Mouse (Mus musculus): Measurements from ENCODE around the gene Pde4dip. TPM values are rescaled to one million over a fixed set of nuclear protein-coding genes. Genes with fewer than 3 reads are reported as not detected.

The Pde4dip gene
- polyA plus RNA-seq, 1 experiment from 2014 or later = 23.3 TPM

- no peak overlapping the region for H3K4me3 ChIP-seq (ENCODE audit: low read depth, low read length)
- H3K36me3 ChIP-seq (ENCODE audit: control insufficient read depth, insufficient read depth, low read length) = no peaks in the 10 kb centered on the region
- no peak overlapping the region for H3K9ac ChIP-seq (ENCODE audit: low read length)
- H3K9me3 ChIP-seq (ENCODE audit: control insufficient read depth, low read length) = no peaks in the 10 kb centered on the region
- no peak overlapping the region for H3K4me2 ChIP-seq (ENCODE audit: low read depth, severe bottlenecking)
- DNase-seq (ENCODE audit: low spot score) = no peak
- ATAC-seq (ENCODE audit: insufficient number of reproducible peaks, low FRiP score, low TSS enrichment, low read depth) = no peak
- no peaks in the 10 kb centered on the region for H3K27me3 ChIP-seq (ENCODE audit: control insufficient read depth, insufficient read depth, low read length)
- WGBS = 23% methylated on average over 7 of the region's 7 CpGs
- peaks cover 3% of the 10 kb centered on the region; the same call in 1 of the 2 replicates for H3K4me1 ChIP-seq (ENCODE audit: control insufficient read depth, insufficient read depth, low read length)
- no peak overlapping the region for H3K27ac ChIP-seq (replicated peaks; ENCODE audit: low read depth, low read length)
These were observed 76.7 kb downstream of the Pde4dip start for GRCm38 (mm10) chr3:97811651-97812399.

DNA sequence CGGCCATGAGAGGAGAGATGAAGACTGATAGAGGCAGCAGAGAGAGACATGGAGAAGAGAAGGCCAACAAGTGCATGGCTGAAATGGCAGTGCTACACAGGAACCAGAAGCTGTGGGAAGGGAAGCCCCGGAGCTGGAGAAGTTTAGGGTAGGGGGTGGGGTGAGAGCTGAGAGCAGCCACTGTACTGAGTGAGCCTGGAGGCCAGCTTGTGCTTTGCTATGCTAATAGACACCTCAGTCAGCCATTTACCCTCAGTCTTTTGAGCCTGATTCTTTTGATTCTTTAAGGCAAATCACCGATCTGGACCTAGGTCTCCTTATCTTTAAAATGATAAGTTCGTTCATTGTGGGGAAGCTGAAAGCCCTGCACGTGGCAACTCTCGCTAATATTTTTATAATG lies 77.3 kb downstream of the Pde4dip start:
- Histone ChIP-seq H3K4me1 (ENCODE audit: control insufficient read depth, insufficient read depth, low read length) (peaks cover 3% of the 10 kb centered on the region; the same call in 1 of the 2 replicates), H3K27ac (replicated peaks; ENCODE audit: low read depth, low read length) (no peak overlapping the region), H3K36me3 (ENCODE audit: control insufficient read depth, insufficient read depth, low read length) (no peaks in the 10 kb centered on the region), H3K9ac (ENCODE audit: low read length) (no peak overlapping the region), H3K4me2 (ENCODE audit: low read depth, severe bottlenecking) (no peak overlapping the region), H3K4me3 (ENCODE audit: low read depth, low read length) (no peak overlapping the region), H3K27me3 (ENCODE audit: control insufficient read depth, insufficient read depth, low read length) (no peaks in the 10 kb centered on the region), H3K9me3 (ENCODE audit: control insufficient read depth, low read length) (no peaks in the 10 kb centered on the region)
- WGBS = 24% methylated on average over 6 of the region's 6 CpGs
- ATAC-seq (ENCODE audit: insufficient number of reproducible peaks, low FRiP score, low TSS enrichment, low read depth) = no peak
- no peak for DNase-seq (ENCODE audit: low spot score)

DNA sequence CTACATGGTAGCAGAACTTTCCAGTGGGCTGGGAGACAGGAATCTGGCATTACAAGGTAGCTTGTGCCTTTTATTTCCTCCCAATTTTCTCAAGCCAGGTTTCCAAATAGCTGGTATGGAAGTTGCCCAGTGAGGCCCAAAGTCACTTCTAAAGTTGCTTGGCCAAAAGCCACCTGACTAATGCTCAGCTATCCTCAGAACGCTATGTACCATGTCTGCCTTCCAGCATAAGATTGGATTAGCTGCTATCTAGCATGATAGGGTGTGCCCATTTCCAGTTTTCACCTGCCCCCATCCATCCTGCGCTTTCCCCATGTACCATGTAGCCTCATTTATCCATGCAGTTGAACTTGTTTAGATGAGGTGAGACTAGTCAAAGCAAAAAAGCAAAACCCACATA lies 78.2 kb downstream of the Pde4dip start:
- DNase-seq (ENCODE audit: low spot score) (no peak), ATAC-seq (ENCODE audit: insufficient number of reproducible peaks, low FRiP score, low TSS enrichment, low read depth) (no peak)
- H3K9me3 ChIP-seq (ENCODE audit: control insufficient read depth, low read length) = no peaks in the 10 kb centered on the region
- no peak overlapping the region for H3K9ac ChIP-seq (ENCODE audit: low read length)
- no peaks in the 10 kb centered on the region for H3K36me3 ChIP-seq (ENCODE audit: control insufficient read depth, insufficient read depth, low read length)
- no peaks in the 10 kb centered on the region for H3K27me3 ChIP-seq (ENCODE audit: control insufficient read depth, insufficient read depth, low read length)
- H3K4me1 ChIP-seq (ENCODE audit: control insufficient read depth, insufficient read depth, low read length) = peaks cover 3% of the 10 kb centered on the region; the same call in 1 of the 2 replicates
- H3K27ac ChIP-seq (replicated peaks; ENCODE audit: low read depth, low read length) = no peak overlapping the region
- WGBS = 93% methylated on average over 2 of the region's 2 CpGs
- H3K4me2 ChIP-seq (ENCODE audit: low read depth, severe bottlenecking) = no peak overlapping the region
- no peak overlapping the region for H3K4me3 ChIP-seq (ENCODE audit: low read depth, low read length)

DNA sequence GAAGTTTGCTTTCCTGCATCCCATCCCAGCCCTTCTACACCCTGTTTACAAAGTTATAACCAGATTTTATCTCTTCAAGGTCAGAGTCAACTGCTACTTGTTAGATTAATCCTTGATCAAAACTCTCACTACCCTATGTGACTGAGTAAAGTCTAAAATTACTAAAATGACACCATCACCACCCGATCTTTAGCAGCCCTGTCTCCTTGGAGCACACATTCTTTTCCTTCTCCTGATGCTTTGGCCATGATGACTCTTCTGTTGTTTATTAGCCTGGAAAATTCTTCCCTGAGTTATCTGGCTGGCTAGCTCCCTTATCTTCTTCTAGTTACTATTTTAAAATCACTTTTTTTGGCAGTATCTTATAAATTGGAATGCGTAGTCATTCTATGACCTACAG lies 82.9 kb downstream of the Pde4dip start:
- Histone ChIP-seq H3K36me3 (ENCODE audit: control insufficient read depth, insufficient read depth, low read length) (no peaks in the 10 kb centered on the region), H3K4me2 (ENCODE audit: low read depth, severe bottlenecking) (no peak overlapping the region), H3K27me3 (ENCODE audit: control insufficient read depth, insufficient read depth, low read length) (no peaks in the 10 kb centered on the region), H3K9me3 (ENCODE audit: control insufficient read depth, low read length) (no peaks in the 10 kb centered on the region), H3K4me3 (ENCODE audit: low read depth, low read length) (no peak overlapping the region), H3K27ac (replicated peaks; ENCODE audit: low read depth, low read length) (no peak overlapping the region), H3K9ac (ENCODE audit: low read length) (no peak overlapping the region), H3K4me1 (ENCODE audit: control insufficient read depth, insufficient read depth, low read length) (no peaks in the 10 kb centered on the region)
- ATAC-seq (ENCODE audit: insufficient number of reproducible peaks, low FRiP score, low TSS enrichment, low read depth) = no peak
- DNase-seq (ENCODE audit: low spot score) = no peak
- WGBS = 92% methylated on average over 2 of the region's 2 CpGs

GRCm38 (mm10) chr3:97803675-97804074 lies 84.8 kb downstream of the Pde4dip start:
- H3K4me3 ChIP-seq (ENCODE audit: low read depth, low read length) = no peak overlapping the region
- H3K27me3 ChIP-seq (ENCODE audit: control insufficient read depth, insufficient read depth, low read length) = no peaks in the 10 kb centered on the region
- no peak overlapping the region for H3K4me2 ChIP-seq (ENCODE audit: low read depth, severe bottlenecking)
- H3K27ac ChIP-seq (replicated peaks; ENCODE audit: low read depth, low read length) = no peak overlapping the region
- WGBS = 43% methylated on average over 3 of the region's 3 CpGs
- H3K9ac ChIP-seq (ENCODE audit: low read length) = no peak overlapping the region
- DNase-seq (ENCODE audit: low spot score) = no peak
- no peaks in the 10 kb centered on the region for H3K36me3 ChIP-seq (ENCODE audit: control insufficient read depth, insufficient read depth, low read length)
- no peaks in the 10 kb centered on the region for H3K9me3 ChIP-seq (ENCODE audit: control insufficient read depth, low read length)
- no peak for ATAC-seq (ENCODE audit: insufficient number of reproducible peaks, low FRiP score, low TSS enrichment, low read depth)
- no peaks in the 10 kb centered on the region for H3K4me1 ChIP-seq (ENCODE audit: control insufficient read depth, insufficient read depth, low read length)

GRCm38 (mm10) chr3:97802927-97803326 lies 85.6 kb downstream of the Pde4dip start:
- no peak overlapping the region for H3K27ac ChIP-seq (replicated peaks; ENCODE audit: low read depth, low read length)
- H3K9ac ChIP-seq (ENCODE audit: low read length) = no peak overlapping the region

GRCm38 (mm10) chr3:97802297-97802696 lies 86.2 kb downstream of the Pde4dip start:
- WGBS = 76% methylated on average over 5 of the region's 5 CpGs
- Histone ChIP-seq H3K4me1 (ENCODE audit: control insufficient read depth, insufficient read depth, low read length) (no peaks in the 10 kb centered on the region), H3K4me2 (ENCODE audit: low read depth, severe bottlenecking) (no peak overlapping the region), H3K9me3 (ENCODE audit: control insufficient read depth, low read length) (no peaks in the 10 kb centered on the region), H3K27ac (replicated peaks; ENCODE audit: low read depth, low read length) (no peak overlapping the region), H3K4me3 (ENCODE audit: low read depth, low read length) (no peak overlapping the region), H3K9ac (ENCODE audit: low read length) (no peak overlapping the region), H3K27me3 (ENCODE audit: control insufficient read depth, insufficient read depth, low read length) (no peaks in the 10 kb centered on the region), H3K36me3 (ENCODE audit: control insufficient read depth, insufficient read depth, low read length) (no peaks in the 10 kb centered on the region)
- ATAC-seq (ENCODE audit: insufficient number of reproducible peaks, low FRiP score, low TSS enrichment, low read depth) (no peak), DNase-seq (ENCODE audit: low spot score) (no peak)

More at GRCm38 (mm10) chr3:97802927-97803326, 85.6 kb downstream of the Pde4dip start:
- Histone ChIP-seq H3K9me3 (ENCODE audit: control insufficient read depth, low read length) (no peaks in the 10 kb centered on the region), H3K4me3 (ENCODE audit: low read depth, low read length) (no peak overlapping the region), H3K4me1 (ENCODE audit: control insufficient read depth, insufficient read depth, low read length) (no peaks in the 10 kb centered on the region), H3K36me3 (ENCODE audit: control insufficient read depth, insufficient read depth, low read length) (no peaks in the 10 kb centered on the region), H3K27me3 (ENCODE audit: control insufficient read depth, insufficient read depth, low read length) (no peaks in the 10 kb centered on the region), H3K4me2 (ENCODE audit: low read depth, severe bottlenecking) (no peak overlapping the region)
- ATAC-seq (ENCODE audit: insufficient number of reproducible peaks, low FRiP score, low TSS enrichment, low read depth) = no peak
- no peak for DNase-seq (ENCODE audit: low spot score)
- 93% methylated on average over 2 of the region's 2 CpGs for WGBS

- no peaks in the 10 kb centered on the region for H3K27me3 ChIP-seq (ENCODE audit: control insufficient read depth, insufficient read depth, low read length)
- H3K27ac ChIP-seq (replicated peaks; ENCODE audit: low read depth, low read length) = no peak overlapping the region
- H3K4me2 ChIP-seq (ENCODE audit: low read depth, severe bottlenecking) = no peak overlapping the region
- no peaks in the 10 kb centered on the region for H3K36me3 ChIP-seq (ENCODE audit: control insufficient read depth, insufficient read depth, low read length)
- H3K4me1 ChIP-seq (ENCODE audit: control insufficient read depth, insufficient read depth, low read length) = no peaks in the 10 kb centered on the region
- ATAC-seq (ENCODE audit: insufficient number of reproducible peaks, low FRiP score, low TSS enrichment, low read depth) (no peak), DNase-seq (ENCODE audit: low spot score) (no peak)
- WGBS = 64% methylated on average over 3 of the region's 3 CpGs
- H3K9ac ChIP-seq (ENCODE audit: low read length) = no peak overlapping the region
- H3K9me3 ChIP-seq (ENCODE audit: control insufficient read depth, low read length) = no peaks in the 10 kb centered on the region
- H3K4me3 ChIP-seq (ENCODE audit: low read depth, low read length) = no peak overlapping the region
These were observed 87.3 kb downstream of the Pde4dip start for GRCm38 (mm10) chr3:97801178-97801699.
